Mouse (Mus musculus) kidney, postnatal 0 days (tissue): ENCODE measurements around the gene Zfp454. TPM values are rescaled to one million over a fixed set of nuclear protein-coding genes. Genes with fewer than 3 reads are reported as not detected.

Experiments used
- ATAC-seq: fragments of 200-750 bp; cut with Nextera tagmentation; replicated peaks from 2 replicates; pipeline ENCODE4 v1.8.0; 2017; ENCODE audit warnings: low read depth, moderate number of reproducible peaks, moderate TSS enrichment, moderate library complexity; ENCODE audit not compliant: low FRiP score
- DNase-seq: peaks from one replicate; pipeline ENCODE4 v3.0.0-alpha.2; 2016; ENCODE audit warnings: low spot score
- H3K27ac ChIP-seq: fragments of 300-500 bp; sonication (generic); 2 replicates; pipeline ENCODE4 v1.5.1; 2014; ENCODE audit warnings: mild to moderate bottlenecking
- H3K27me3 ChIP-seq: fragments of 300-500 bp; sonication (generic); 2 replicates; pipeline ENCODE4 v1.6.1; 2014; ENCODE audit warnings: low read length, mixed read lengths; ENCODE audit not compliant: insufficient read depth
- H3K36me3 ChIP-seq: fragments of 300-500 bp; sonication (generic); 2 replicates; pipeline ENCODE4 v1.6.1; 2014; ENCODE audit warnings: low read length, mixed read lengths; ENCODE audit not compliant: insufficient read depth
- H3K4me1 ChIP-seq: fragments of 300-500 bp; sonication (generic); replicated peaks from 2 replicates; pipeline ENCODE4 v1.6.1; 2014; ENCODE audit warnings: antibody characterized with exemption, low read length, mixed read lengths; ENCODE audit not compliant: insufficient read depth
- H3K4me2 ChIP-seq: fragments of 300-500 bp; sonication (generic); 2 replicates; pipeline ENCODE4 v1.6.1; 2014; ENCODE audit warnings: mild to moderate bottlenecking, low read length, moderate library complexity, mixed read lengths
- H3K4me3 ChIP-seq: fragments of 300-500 bp; sonication (generic); replicated peaks from 2 replicates; pipeline ENCODE4 v1.5.1; 2014; ENCODE audit warnings: low read depth, low read length
- H3K9ac ChIP-seq: fragments of 300-500 bp; sonication (generic); 2 replicates; pipeline ENCODE4 v1.6.1; 2014; ENCODE audit warnings: low read depth, low read length
- H3K9me3 ChIP-seq: fragments of 300-500 bp; sonication (generic); replicated peaks from 2 replicates; pipeline ENCODE4 v1.6.1; 2016; ENCODE audit warnings: low read length, inconsistent platforms, mixed read lengths
- CTCF ChIP-seq: IDR thresholded peaks from 2 replicates; pipeline ENCODE4 v1.5.1; 2016; ENCODE audit warnings: antibody characterized with exemption, low read depth, mild to moderate bottlenecking, moderate library complexity
- WGBS: fragments of 180-500 bp; shearing (Covaris S2); extraction: QIAGEN DNeasy Blood & Tissue Kit; methylation state at CpG from one replicate; pipeline ENCODE4 v1.1.7; 2014; 5-methylcytosine and 5-hydroxymethylcytosine counted together
- polyA plus RNA-seq: library from polyadenylated mRNA; unstranded; fragments of >200 nt; fragmentation: Nextera tagmentation; extraction: Ambion mirVana; gene quantifications from 2 replicates; pipeline ENCODE4 v1.2.1, GENCODE M21; 2015

Gene Zfp454
- polyA plus RNA-seq, 1 experiment from 2014 or later = 5.8 TPM

GRCm38 (mm10) chr11:50827010-50827953, 60.2 kb downstream of the Zfp454 start, which contains the start of gene Zfp354c:
Zfp354c (minus strand) TSS chr11:50827724.
- under 1% methylated on average over 45 of the region's 45 CpGs for WGBS
- peak within 1 kb of the TSS; percentile 96 for H3K4me3 ChIP-seq
- TF ChIP-seq CTCF = no peak
- peak within 1 kb of the TSS; percentile 79 for H3K4me2 ChIP-seq
- H3K27me3 ChIP-seq = no peaks in the 10 kb centered on the region
- H3K4me1 ChIP-seq = peaks cover 4% of the 10 kb centered on the region; the same call in 1 of the 2 replicates
- DNase-seq (peak; percentile 94), ATAC-seq (peak; percentile 89)
- peak within 1 kb of the TSS; percentile 47; the same call in 1 of the 2 replicates for H3K27ac ChIP-seq
- H3K9ac ChIP-seq = peak within 1 kb of the TSS; percentile 91
- no peaks in the 10 kb centered on the region for H3K9me3 ChIP-seq
- peaks cover 8% of the 10 kb centered on the region; the same call in 1 of the 2 replicates for H3K36me3 ChIP-seq

GRCm38 (mm10) chr11:50826214-50826613, 61.2 kb downstream of the Zfp454 start:
- Histone ChIP-seq H3K27me3 (no peaks in the 10 kb centered on the region), H3K27ac (no peak overlapping the region), H3K9me3 (no peaks in the 10 kb centered on the region), H3K9ac (no peak overlapping the region), H3K4me3 (no peak overlapping the region), H3K36me3 (peaks cover 8% of the 10 kb centered on the region; the same call in 1 of the 2 replicates), H3K4me1 (peaks cover 4% of the 10 kb centered on the region; the same call in 1 of the 2 replicates), H3K4me2 (0 out of 2 replicates have a peak overlapping the region, but pooled peaks have one; percentile 3)
- DNase-seq (no peak), ATAC-seq (no peak)
- no peak for TF ChIP-seq CTCF
- WGBS = 40% methylated on average over 2 of the region's 2 CpGs

Other genes with a start within 250 kb of the Zfp454 start
- gene Zfp354c, start 59.9 kb downstream of the Zfp454 start, polyA plus RNA-seq = 12.8 and 13.1 TPM in 2 replicates
- gene Zfp879, start 46.1 kb downstream of the Zfp454 start, polyA plus RNA-seq = 0.70 and 0.82 TPM in 2 replicates
- gene Grm6, start 37.0 kb downstream of the Zfp454 start, polyA plus RNA-seq = not detected in 2 replicates
- gene Zfp2, start 28.5 kb upstream of the Zfp454 start, polyA plus RNA-seq = 10.8 and 10.9 TPM in 2 replicates
- 1.6 and 1.7 TPM in 2 replicates for gene Zfp354b, start 44.0 kb upstream of the Zfp454 start, polyA plus RNA-seq
- not detected in 2 replicates for gene 4933414I15Rik, start 56.1 kb upstream of the Zfp454 start, polyA plus RNA-seq
- not detected in 2 replicates for gene Prop1, start 66.1 kb upstream of the Zfp454 start, polyA plus RNA-seq
- not detected in 2 replicates for gene Olfr1378, start 78.9 kb upstream of the Zfp454 start, polyA plus RNA-seq
- not detected in 2 replicates for gene Olfr1377, start 94.3 kb upstream of the Zfp454 start, polyA plus RNA-seq
- not detected in 2 replicates for gene Olfr51, start 115.9 kb upstream of the Zfp454 start, polyA plus RNA-seq
- not detected in 2 replicates for gene Olfr54, start 126.6 kb upstream of the Zfp454 start, polyA plus RNA-seq
- gene Olfr1375, start 160.5 kb upstream of the Zfp454 start, polyA plus RNA-seq = not detected in 2 replicates
- 9.2 and 10.9 TPM in 2 replicates for gene Zfp354a, start 171.6 kb upstream of the Zfp454 start, polyA plus RNA-seq